Mouse (Mus musculus) cerebellum, adult 9-11 months (tissue): ENCODE results near the gene C530008M17Rik.

Source experiments
- DNase-seq: peaks from one replicate; pipeline ENCODE4 v3.0.0; 2022

Gene C530008M17Rik

GRCm38 (mm10) chr5:76843448-76843847 is 187.1 kb downstream of the C530008M17Rik start:
- peak; percentile 24 for DNase-seq

DNA sequence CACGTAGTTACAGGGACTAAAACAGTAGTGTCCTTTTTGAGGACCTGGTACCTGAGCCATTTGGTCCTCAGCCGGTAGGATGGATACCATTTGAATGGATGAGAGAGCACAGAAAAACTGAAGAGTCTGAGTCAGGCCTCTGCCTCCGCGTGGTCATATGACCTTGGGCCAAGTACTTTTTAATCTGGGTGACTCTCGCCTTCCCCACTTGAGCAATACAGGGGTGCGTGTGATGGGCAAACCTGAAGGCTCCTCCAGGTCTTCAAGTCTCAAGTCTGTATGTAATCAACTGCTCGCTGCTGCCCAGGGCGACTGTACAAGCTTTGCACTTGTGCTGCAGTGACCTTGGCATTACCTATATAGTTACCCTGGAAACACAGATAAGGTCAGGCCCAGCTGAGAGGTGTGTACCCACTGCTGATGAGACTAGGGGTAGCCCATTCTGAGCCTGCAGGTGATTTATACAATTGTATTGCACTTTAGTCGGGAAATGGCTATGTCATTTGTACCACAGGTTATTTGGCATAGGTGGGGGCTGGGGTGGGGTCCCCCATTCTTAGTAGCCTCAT is 187.6 kb downstream of the C530008M17Rik start:
- no peak for DNase-seq

GRCm38 (mm10) chr5:76844618-76845186 is 188.4 kb downstream of the C530008M17Rik start:
- DNase-seq, result no peak

DNA sequence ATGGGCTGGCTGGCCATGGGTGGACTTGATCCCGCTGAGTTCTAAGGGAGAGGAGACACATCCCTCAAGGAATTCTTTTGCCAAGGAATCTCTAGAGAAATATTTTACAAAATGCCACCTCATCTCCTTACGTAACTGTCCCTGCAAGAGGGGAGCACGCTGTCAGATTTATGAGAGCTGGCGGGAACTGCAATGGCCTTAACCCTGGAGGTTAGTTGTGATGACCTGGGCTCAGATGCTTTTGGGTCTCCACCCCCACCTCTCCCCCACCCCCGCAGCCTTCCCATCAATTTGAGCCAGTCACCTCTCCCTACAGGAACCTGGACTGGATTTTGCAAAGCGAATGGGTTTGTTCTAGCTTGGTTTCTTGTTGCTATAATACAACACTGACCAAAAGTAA is 190.8 kb downstream of the C530008M17Rik start:
- no peak for DNase-seq

- no peak for DNase-seq
These were observed 195.0 kb downstream of the C530008M17Rik start for GRCm38 (mm10) chr5:76851316-76851715.

DNA sequence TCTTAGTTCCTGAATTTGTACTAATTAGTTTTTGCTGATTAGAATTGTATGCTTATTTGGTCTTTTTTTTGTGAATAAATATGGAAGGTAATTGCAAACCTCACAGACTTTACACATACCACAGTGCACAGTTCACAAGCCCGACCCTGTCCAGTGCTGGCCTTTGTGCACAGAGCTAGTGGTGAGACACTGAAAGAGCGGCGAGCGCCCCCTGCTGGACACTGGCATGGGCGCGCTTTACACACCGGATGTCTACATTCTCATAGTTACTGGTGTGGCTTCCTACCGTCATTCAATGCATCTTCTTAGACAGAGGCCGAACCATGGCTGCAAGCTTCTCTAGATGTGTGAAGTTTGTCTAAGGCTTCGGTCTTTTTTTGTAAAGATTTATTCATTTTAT is 197.2 kb downstream of the C530008M17Rik start:
- DNase-seq, result peak; percentile 32

DNA sequence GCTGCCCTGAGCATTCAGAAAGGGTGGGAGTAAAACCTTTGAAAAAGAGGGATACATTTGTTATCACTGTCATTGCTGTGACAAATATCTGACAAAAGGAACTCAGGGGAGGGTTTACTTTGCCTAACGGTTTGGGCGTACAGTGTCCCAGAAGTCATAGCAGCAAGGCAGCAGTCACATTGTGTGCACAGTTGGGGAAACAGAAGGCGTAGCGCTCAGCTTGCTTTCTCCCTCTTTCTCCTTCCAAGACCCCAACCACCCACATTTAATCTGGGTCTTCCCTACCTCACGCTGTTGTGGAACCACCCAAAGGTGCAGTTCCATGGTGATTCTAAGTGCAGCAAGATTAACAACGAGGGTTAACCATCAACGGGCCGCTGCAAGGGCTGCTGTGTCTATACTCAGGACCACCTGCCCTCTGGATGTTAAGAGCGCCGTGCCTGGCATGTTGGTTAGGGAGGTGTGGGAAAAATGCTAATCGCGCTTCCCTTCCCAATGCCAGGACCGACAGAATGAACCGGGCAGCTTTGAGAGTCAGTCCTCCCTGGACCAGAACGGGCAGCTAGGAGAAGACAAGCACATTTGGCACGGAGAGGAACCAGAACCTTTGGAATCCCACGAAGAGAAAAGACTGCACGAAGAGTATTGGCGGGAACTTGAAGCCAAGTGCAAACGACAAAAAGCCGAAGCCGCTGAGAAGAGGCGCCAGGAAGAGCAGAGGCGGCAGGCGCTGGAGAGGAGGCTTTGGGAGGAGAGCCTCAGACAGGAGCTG is 199.7 kb downstream of the C530008M17Rik start:
- DNase-seq, result no peak

DNA sequence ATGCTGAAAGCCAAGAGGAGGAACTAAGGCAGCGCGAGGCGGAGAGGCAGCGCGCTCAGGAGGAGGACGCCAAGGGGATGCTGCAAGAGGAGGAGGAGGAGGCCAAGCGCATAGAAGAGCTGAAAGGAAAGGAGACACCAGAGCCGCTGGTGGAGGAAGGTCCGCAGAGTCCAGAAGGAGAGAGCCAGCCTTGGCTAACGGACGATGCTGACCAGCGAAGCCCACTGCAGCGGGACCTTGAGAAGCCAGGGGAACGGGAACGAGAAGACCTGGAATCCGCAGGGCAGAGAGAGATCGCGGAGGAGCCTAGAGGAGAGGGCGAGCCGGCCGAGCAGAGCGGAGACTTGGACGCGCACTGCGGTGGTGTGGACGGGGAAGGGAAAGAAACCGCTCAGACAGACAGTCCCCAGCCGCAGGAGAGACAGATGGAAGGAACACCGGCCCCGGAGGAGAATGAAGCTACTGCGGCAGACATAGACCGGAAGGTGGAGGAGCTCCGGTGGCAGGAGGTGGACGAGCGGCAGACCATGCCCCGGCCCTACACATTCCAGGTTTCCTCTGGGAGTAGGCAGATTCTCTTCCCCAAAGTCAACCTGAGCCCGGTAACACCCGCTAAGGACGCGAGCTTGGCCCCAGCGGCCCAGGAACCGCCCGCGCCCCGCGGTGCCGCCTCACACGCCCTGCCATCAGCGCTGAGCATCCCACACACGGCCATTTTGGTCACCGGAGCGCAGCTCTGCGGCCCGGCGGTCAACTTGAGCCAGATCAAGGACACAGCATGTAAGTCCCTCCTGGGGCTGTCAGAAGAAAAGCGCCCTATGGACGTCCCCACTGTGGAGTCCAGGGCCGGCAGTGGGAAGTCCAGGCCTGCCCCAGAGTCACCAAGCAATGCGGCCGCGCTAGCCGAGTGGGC is 201.0 kb downstream of the C530008M17Rik start:
- DNase-seq, result no peak

DNA sequence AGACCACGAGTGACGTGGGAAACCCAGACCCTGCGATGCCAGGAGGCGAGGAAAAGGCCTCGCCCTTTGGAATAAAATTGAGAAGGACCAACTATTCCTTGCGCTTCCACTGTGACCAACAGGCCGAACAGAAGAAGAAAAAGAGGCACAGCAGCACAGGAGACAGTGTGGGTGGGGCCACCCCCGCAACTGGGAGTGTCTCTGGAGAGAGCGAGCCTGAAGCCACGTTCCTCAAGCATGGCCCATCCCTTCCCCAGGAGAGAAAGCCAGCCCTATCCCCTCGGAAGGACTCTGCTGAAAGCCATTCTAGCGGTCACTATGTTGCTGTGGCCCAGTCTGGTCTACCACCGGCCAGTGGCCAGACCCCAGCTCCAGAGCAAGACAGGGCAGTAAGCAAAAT is 202.1 kb downstream of the C530008M17Rik start:
- no peak for DNase-seq

- no peak for DNase-seq
These were observed 210.5 kb downstream of the C530008M17Rik start for GRCm38 (mm10) chr5:76866819-76867218.

DNA sequence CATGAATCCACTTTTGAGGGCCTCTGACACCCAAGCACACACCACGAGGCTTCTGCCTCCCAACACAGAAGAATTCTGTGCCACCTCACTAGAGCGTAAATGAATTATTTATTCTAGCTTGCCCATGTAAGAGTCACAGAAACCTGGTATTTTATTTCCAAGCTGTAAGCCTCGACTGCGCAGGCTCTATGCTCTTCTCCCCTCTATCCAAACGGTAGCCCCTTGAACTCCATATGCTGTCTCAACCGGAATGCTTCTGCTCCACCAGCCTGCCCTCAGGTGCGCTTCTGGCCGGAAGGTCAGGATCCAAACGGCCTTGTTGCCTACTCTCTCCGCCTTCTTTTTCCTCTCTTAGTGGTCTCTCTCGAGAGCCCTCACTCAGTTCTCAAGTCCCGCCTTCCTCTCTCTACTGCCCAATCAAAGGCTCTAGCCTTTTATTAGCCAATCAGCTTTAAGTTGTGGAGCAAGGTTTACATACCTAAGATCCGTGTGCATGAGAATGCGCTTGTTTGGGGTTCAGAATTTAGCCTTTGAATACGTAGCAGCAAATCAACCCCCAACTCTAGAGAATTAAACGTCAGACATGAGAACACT is 212.5 kb downstream of the C530008M17Rik start:
- DNase-seq, result no peak

GRCm38 (mm10) chr5:76869553-76869952 is 213.2 kb downstream of the C530008M17Rik start:
- DNase-seq, result no peak

DNA sequence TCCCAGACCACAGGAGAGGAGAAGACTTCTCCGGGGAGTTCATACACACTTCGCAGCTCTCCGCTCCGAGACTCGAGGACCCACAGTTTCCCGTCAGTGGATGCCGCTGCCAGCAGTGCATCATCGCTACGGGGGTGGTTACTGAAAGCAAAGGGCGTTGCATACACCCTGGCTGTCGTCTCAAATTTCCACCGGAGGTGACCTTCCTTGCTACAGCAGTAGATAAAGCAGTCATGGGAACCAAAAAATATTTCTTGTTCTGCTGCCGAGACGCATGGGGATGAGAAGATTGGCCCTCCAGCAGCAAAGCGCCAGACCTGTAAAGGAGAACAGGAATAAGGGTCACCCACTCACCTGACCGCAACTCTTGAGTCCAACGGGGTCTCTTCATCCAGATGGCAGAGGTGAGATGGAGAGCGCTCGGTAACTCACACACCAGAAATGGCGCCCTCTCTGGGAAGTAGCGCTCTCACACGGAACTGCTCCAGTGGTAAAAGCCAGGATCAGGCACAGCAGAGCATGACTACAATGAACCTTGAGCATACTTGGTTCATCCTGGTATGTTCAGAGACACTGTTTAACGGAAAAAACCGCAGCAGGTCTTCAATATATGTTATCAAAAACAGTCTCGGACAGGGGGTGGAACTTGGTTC is 219.9 kb downstream of the C530008M17Rik start:
- DNase-seq, result no peak

DNA sequence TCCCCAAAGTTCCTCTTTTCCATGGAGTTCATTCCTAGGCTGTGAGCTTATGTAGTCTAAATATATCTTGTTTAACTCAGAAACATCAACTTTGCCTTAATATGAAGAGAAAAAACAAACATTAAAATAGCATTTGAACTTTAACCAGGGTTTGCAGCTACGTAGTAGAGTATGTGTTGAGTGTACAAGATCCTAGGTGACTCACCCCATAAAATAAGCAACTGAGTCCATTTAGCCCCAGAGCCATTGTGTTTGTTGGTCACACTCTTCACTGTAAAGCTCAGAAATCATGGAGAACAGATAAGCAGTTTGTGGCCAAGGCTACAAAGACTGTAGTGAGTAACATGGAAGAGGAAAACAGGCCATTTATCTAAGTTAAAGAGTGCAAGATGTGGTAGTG is 227.8 kb downstream of the C530008M17Rik start:
- DNase-seq, result no peak

GRCm38 (mm10) chr5:76887011-76887410 is 230.7 kb downstream of the C530008M17Rik start:
- DNase-seq, result no peak

- no peak for DNase-seq
These were observed 236.3 kb downstream of the C530008M17Rik start for GRCm38 (mm10) chr5:76892608-76893007.

- DNase-seq, result no peak
These were observed 236.8 kb downstream of the C530008M17Rik start for GRCm38 (mm10) chr5:76893084-76893483.

DNA sequence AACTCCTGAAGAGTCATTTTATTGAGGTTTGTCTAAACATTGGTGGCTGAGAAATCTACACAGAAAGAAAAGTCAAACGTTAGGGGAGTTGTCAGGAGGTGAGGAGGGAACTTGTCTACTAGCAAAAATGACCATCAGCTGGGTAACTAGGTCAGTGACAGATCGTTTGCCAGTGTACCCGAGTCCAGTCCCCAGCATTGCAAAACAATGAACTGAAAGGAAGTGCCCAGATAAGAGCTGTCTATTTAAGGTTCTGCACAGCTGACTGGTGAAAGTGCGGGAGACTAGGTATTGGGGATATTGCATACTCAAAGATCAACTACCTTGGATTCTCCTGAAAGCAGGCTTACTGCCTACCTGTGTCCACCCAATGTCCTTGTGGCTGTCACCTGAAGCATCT is 245.8 kb downstream of the C530008M17Rik start:
- DNase-seq, result no peak

DNA sequence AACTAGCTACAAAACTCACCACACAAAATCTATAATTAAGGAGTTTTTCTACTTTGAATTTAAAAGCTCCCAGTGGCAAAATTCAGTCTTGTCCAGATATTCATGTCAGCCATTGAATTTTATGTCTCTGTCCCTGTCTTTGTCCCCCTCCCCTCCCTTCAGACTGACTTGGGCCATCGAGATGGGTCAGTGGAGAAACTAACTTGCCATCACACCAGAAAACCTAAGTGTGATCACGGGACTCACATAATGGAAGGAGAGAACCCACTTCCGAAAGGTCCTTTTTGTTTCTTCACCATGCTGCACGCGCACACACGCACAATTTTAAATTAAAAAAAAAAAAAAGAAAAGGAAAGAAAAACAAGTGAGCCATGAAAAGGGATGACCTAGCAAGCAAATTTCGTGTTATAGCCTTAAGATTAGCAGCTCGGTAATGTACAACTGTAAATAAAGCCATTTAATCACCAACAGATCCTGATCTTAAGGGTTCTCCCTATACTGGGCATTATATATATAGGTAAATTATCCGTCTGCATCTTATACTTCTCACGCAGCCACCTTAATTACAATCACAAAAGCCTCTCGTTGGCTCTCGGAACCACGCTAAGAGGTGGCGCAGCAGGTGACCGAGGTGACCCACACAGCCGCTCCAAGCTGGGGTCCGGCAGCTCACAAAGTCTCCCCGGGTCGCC is 248.5 kb downstream of the C530008M17Rik start:
- DNase-seq, result peak; percentile 28

- peak; percentile 96 for DNase-seq
These were observed 249.3 kb downstream of the C530008M17Rik start, which contains the start of gene Aasdh for GRCm38 (mm10) chr5:76905405-76906154. Aasdh (minus strand) TSS chr5:76905514.

GRCm38 (mm10) chr5:76906155-76906499 is 249.8 kb downstream of the C530008M17Rik start:
- no peak for DNase-seq
